Mouse (Mus musculus): Measurements from ENCODE around the gene Sgo2a. TPM values are rescaled to one million over a fixed set of nuclear protein-coding genes. Genes with fewer than 3 reads are reported as not detected.
"Not testable (repeated sequence)": the region's sequence is repeated elsewhere in the genome, so short reads cannot be mapped to it uniquely, and the experiment has no call there.

The Sgo2a gene
- polyA plus RNA-seq, 1 experiment from 2014 or later = 13.8 TPM

DNA sequence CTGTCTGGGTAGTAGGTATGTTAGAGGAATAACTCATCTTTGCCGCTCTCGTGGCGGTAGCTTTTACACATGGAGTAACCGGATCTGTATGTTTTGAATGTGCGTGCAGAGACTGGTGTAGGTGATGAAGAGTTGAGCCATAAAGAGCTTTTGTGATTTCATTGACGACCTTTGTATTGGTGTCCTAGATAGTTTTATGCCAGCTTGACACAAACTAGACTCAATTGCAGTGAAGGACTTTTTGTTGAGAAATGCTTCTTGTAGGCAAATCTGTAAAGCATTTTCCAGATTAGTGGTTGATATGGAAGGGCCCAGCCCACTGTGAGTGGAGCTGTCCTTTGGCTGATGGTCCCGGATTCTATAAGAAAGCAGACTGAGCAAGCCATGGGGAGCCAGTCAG lies 23.1 kb downstream of the Sgo2a start, which contains the start of gene Kctd18:
Gene Kctd18, minus strand, starts transcription at position 101 of the 400 bp plus-strand sequence.
- Histone ChIP-seq H3K27ac (replicated peaks; ENCODE audit: low read depth, low read length) (no peak within 1 kb of the TSS), H3K27me3 (replicated peaks; ENCODE audit: control insufficient read depth, insufficient read depth, low read length) (no peaks in the 10 kb centered on the region), H3K9ac (ENCODE audit: low read depth, low read length) (no peak within 1 kb of the TSS), H3K4me3 (ENCODE audit: low read depth, low read length) (no peak within 1 kb of the TSS), H3K36me3 (ENCODE audit: control insufficient read depth, insufficient read depth, low read length) (peaks cover 74% of the 10 kb centered on the region), H3K9me3 (ENCODE audit: control insufficient read depth, low read length) (no peaks in the 10 kb centered on the region), H3K4me1 (ENCODE audit: control insufficient read depth, insufficient read depth, low read length) (no peaks in the 10 kb centered on the region), H3K4me2 (ENCODE audit: low read depth, low read length) (no peak within 1 kb of the TSS)
- ATAC-seq (ENCODE audit: low read depth) = no peak
- no peak for DNase-seq (ENCODE audit: low spot score)
- 94% methylated on average over 7 of the region's 7 CpGs for WGBS

DNA sequence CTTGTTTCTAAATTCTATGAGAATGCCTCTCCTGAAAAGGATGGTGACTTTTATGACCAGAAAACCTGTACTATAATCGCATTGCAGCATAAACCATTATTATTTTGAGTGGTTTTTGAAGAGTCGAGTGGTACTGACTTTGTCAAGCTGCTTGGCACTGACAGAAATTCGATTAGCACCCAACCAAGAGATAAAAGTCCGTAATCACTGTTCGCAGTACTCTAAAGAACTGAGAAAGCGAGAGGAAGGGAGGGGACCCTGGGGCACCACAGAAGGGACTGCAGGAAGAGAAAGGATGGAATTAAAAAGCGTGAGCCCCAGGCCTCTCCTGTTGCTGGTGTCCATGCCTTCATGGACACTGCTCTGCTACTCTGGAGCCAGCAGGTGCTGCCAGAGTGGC lies 31.9 kb downstream of the Sgo2a start:
- no peak for ATAC-seq (ENCODE audit: low read depth)
- WGBS = 84% methylated on average over 7 of the region's 7 CpGs
- no peaks in the 10 kb centered on the region for H3K9me3 ChIP-seq (ENCODE audit: control insufficient read depth, low read length)

GRCm38 (mm10) chr1:58029636-58030117 lies 33.9 kb downstream of the Sgo2a start, which contains the start of gene Aox1:
Gene Aox1, plus strand, starts transcription at chr1:58029931.
- H3K36me3 ChIP-seq (ENCODE audit: control insufficient read depth, insufficient read depth, low read length) = peaks cover 8% of the 10 kb centered on the region; the same call in 1 of the 2 replicates
- ATAC-seq (ENCODE audit: low read depth) (peak; percentile 26), DNase-seq (ENCODE audit: low spot score) (peak; percentile 81)
- H3K9ac ChIP-seq (ENCODE audit: low read depth, low read length) = 0 out of 2 replicates have a peak within 1 kb of the TSS, but pooled peaks have one; percentile 21
- WGBS = 15% methylated on average over 12 of the region's 12 CpGs
- no peaks in the 10 kb centered on the region for H3K27me3 ChIP-seq (replicated peaks; ENCODE audit: control insufficient read depth, insufficient read depth, low read length)
- H3K4me1 ChIP-seq (ENCODE audit: control insufficient read depth, insufficient read depth, low read length) = peaks cover 16% of the 10 kb centered on the region
- H3K27ac ChIP-seq (replicated peaks; ENCODE audit: low read depth, low read length) = 0 out of 2 replicates have a peak within 1 kb of the TSS, but pooled peaks have one; percentile 17
- H3K4me3 ChIP-seq (ENCODE audit: low read depth, low read length) = peak within 1 kb of the TSS; percentile 26
- H3K4me2 ChIP-seq (ENCODE audit: low read depth, low read length) = peak within 1 kb of the TSS; percentile 49
- no peaks in the 10 kb centered on the region for H3K9me3 ChIP-seq (ENCODE audit: control insufficient read depth, low read length)

More for the DNA sequence above, 31.9 kb downstream of the Sgo2a start:
- Histone ChIP-seq H3K4me3 (ENCODE audit: low read depth, low read length) (no peak overlapping the region), H3K36me3 (ENCODE audit: control insufficient read depth, insufficient read depth, low read length) (peaks cover 19% of the 10 kb centered on the region), H3K27me3 (replicated peaks; ENCODE audit: control insufficient read depth, insufficient read depth, low read length) (no peaks in the 10 kb centered on the region), H3K4me2 (ENCODE audit: low read depth, low read length) (no peak overlapping the region), H3K4me1 (ENCODE audit: control insufficient read depth, insufficient read depth, low read length) (peaks cover 16% of the 10 kb centered on the region), H3K9ac (ENCODE audit: low read depth, low read length) (no peak overlapping the region), H3K27ac (replicated peaks; ENCODE audit: low read depth, low read length) (no peak overlapping the region)
- DNase-seq (ENCODE audit: low spot score) = no peak

DNA sequence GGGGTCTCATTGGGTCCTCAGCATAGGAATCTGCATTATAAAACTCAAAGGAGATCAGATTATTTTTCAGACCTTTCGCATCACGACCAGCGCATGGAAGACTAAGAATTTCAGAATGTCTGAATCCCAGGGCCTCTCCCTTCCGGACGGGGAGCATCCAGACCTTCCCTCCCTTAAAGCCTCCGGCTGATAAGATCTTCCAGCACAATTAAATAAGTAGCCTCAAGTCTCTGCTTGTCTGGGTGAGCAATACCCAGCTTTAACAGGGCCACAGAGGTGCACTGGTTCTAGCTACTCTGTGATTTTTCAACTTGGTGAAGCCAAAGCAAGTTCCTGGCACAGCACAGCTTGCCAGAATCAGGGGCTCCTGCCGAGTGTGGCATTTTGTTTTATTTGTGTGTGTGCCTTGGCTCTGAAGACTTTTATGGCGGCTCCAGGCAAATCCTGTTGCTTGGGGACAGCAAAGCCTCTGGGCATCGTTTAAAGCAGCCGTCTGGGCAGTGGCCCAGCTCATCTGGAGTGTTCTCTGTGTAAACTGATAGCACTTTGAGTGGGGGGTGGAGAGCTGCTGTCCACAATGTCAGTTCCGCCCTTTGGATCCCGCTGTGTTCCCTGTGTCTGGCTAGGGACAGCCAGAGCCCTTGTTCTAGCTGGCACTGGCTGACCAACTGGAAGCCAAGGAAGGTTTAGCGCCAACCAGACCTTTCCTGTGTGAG lies 34.5 kb downstream of the Sgo2a start:
- Histone ChIP-seq H3K27me3 (replicated peaks; ENCODE audit: control insufficient read depth, insufficient read depth, low read length) (no peaks in the 10 kb centered on the region), H3K4me3 (ENCODE audit: low read depth, low read length) (peak overlapping the region; percentile 26), H3K27ac (replicated peaks; ENCODE audit: low read depth, low read length) (0 out of 2 replicates have a peak overlapping the region, but pooled peaks have one; percentile 17), H3K4me1 (ENCODE audit: control insufficient read depth, insufficient read depth, low read length) (peaks cover 16% of the 10 kb centered on the region), H3K9ac (ENCODE audit: low read depth, low read length) (0 out of 2 replicates have a peak overlapping the region, but pooled peaks have one; percentile 21), H3K9me3 (ENCODE audit: control insufficient read depth, low read length) (no peaks in the 10 kb centered on the region), H3K4me2 (ENCODE audit: low read depth, low read length) (peak overlapping the region; percentile 49), H3K36me3 (ENCODE audit: control insufficient read depth, insufficient read depth, low read length) (0 out of 2 replicates have a peak, but pooled peaks cover 4% of the 10 kb centered on the region)
- ATAC-seq (ENCODE audit: low read depth) = peak; percentile 67
- 14% methylated on average over 13 of the region's 13 CpGs for WGBS
- DNase-seq (ENCODE audit: low spot score) = peak; percentile 71

DNA sequence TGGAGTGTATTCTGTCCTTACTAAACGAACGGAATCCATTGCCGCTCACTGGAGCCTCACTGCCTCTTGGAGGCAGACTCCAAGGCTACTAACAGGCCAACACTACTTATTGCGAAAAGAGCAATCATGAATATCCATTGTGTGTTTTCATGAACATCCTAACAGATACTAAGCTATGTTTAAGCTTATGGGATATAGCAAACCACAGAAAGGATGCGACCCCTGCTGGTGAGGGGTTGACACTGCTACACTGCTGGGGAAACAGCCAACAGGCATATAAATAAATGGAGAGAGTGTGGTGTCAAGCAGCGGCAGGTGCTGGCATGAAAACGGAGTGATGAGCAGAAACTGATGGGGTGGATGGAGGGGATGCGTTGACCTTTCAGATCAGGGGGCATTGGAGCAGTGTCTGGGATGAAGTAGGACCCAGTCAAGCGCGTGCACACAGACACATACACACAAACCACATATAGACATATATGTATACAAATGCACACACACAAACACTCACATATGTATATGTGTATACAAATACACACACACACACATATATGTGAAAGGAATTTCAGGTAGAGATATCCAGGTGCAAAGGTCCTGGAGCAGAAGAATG lies 35.5 kb downstream of the Sgo2a start:
- Histone ChIP-seq H3K4me2 (ENCODE audit: low read depth, low read length) (no peak overlapping the region), H3K27me3 (replicated peaks; ENCODE audit: control insufficient read depth, insufficient read depth, low read length) (no peaks in the 10 kb centered on the region), H3K27ac (replicated peaks; ENCODE audit: low read depth, low read length) (no peak overlapping the region), H3K4me3 (ENCODE audit: low read depth, low read length) (no peak overlapping the region), H3K4me1 (ENCODE audit: control insufficient read depth, insufficient read depth, low read length) (peaks cover 16% of the 10 kb centered on the region), H3K9me3 (ENCODE audit: control insufficient read depth, low read length) (no peaks in the 10 kb centered on the region), H3K9ac (ENCODE audit: low read depth, low read length) (no peak overlapping the region), H3K36me3 (ENCODE audit: control insufficient read depth, insufficient read depth, low read length) (0 out of 2 replicates have a peak, but pooled peaks cover 1% of the 10 kb centered on the region)
- DNase-seq (ENCODE audit: low spot score) (peak; percentile 64), ATAC-seq (ENCODE audit: low read depth) (0 out of 2 replicates have a peak, but pooled peaks have one; percentile 34)
- 63% methylated on average over 10 of the region's 10 CpGs for WGBS

- WGBS = 94% methylated on average over 9 of the region's 9 CpGs
- H3K4me3 ChIP-seq (ENCODE audit: low read depth, low read length); ATAC-seq (ENCODE audit: low read depth): not testable (repeated sequence)
Measured at GRCm38 (mm10) chr1:58037306-58037705, 41.5 kb downstream of the Sgo2a start.

DNA sequence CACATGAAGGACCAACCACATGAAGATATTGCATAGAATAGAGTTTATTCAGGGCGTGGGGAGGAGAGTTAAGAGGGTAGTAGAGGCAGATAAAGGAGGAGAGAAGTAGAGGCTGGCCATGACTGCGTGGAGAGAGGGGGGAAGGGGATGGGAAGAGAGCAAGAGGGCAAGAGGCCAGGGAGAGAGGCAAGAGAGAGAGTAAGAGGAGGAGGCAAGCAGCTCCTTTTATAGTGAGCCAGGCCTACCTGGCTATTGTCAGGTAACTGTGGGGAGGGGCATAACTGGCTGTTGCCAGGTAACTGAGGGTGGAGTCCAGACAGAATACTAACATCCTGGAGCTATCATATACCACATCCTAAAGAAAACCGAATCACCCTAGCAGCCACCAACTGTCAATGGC lies 49.3 kb downstream of the Sgo2a start:
- ATAC-seq (ENCODE audit: low read depth) (no peak), DNase-seq (ENCODE audit: low spot score) (no peak)
- Histone ChIP-seq H3K4me1 (ENCODE audit: control insufficient read depth, insufficient read depth, low read length) (no peaks in the 10 kb centered on the region), H3K9me3 (ENCODE audit: control insufficient read depth, low read length) (no peaks in the 10 kb centered on the region), H3K4me3 (ENCODE audit: low read depth, low read length) (no peak overlapping the region), H3K9ac (ENCODE audit: low read depth, low read length) (no peak overlapping the region), H3K27me3 (replicated peaks; ENCODE audit: control insufficient read depth, insufficient read depth, low read length) (no peaks in the 10 kb centered on the region), H3K36me3 (ENCODE audit: control insufficient read depth, insufficient read depth, low read length) (no peaks in the 10 kb centered on the region), H3K4me2 (ENCODE audit: low read depth, low read length) (no peak overlapping the region), H3K27ac (replicated peaks; ENCODE audit: low read depth, low read length) (no peak overlapping the region)
- WGBS = 58% methylated on average over 3 of the region's 3 CpGs

More at GRCm38 (mm10) chr1:58037306-58037705, 41.5 kb downstream of the Sgo2a start:
- H3K9ac ChIP-seq (ENCODE audit: low read depth, low read length); H3K27me3 ChIP-seq (replicated peaks; ENCODE audit: control insufficient read depth, insufficient read depth, low read length); H3K36me3 ChIP-seq (ENCODE audit: control insufficient read depth, insufficient read depth, low read length); H3K4me2 ChIP-seq (ENCODE audit: low read depth, low read length); DNase-seq (ENCODE audit: low spot score); H3K9me3 ChIP-seq (ENCODE audit: control insufficient read depth, low read length); H3K4me1 ChIP-seq (ENCODE audit: control insufficient read depth, insufficient read depth, low read length); H3K27ac ChIP-seq (replicated peaks; ENCODE audit: low read depth, low read length): not testable (repeated sequence)

GRCm38 (mm10) chr1:58045546-58045945 lies 49.8 kb downstream of the Sgo2a start:
- WGBS = 58% methylated on average over 5 of the region's 5 CpGs

More at GRCm38 (mm10) chr1:58045546-58045945, 49.8 kb downstream of the Sgo2a start:
- Histone ChIP-seq H3K27ac (replicated peaks; ENCODE audit: low read depth, low read length) (no peak overlapping the region), H3K4me2 (ENCODE audit: low read depth, low read length) (no peak overlapping the region), H3K36me3 (ENCODE audit: control insufficient read depth, insufficient read depth, low read length) (no peaks in the 10 kb centered on the region), H3K4me3 (ENCODE audit: low read depth, low read length) (no peak overlapping the region), H3K9ac (ENCODE audit: low read depth, low read length) (no peak overlapping the region), H3K27me3 (replicated peaks; ENCODE audit: control insufficient read depth, insufficient read depth, low read length) (no peaks in the 10 kb centered on the region), H3K9me3 (ENCODE audit: control insufficient read depth, low read length) (no peaks in the 10 kb centered on the region), H3K4me1 (ENCODE audit: control insufficient read depth, insufficient read depth, low read length) (no peaks in the 10 kb centered on the region)
- DNase-seq (ENCODE audit: low spot score) = no peak
- no peak for ATAC-seq (ENCODE audit: low read depth)
